Mouse (Mus musculus) activated CD4-positive, CD25-positive, alpha-beta regulatory T cell, adult 4 months (primary cell): ENCODE results near the gene Mrpl23. TPM values are rescaled to one million over a fixed set of nuclear protein-coding genes. Genes with fewer than 3 reads are reported as not detected.

ENCODE experiments used
- ATAC-seq: one replicate; pipeline ENCODE4 v1.8.0; 2017
- polyA plus RNA-seq, 2 experiments: library from polyadenylated mRNA; unstranded; fragments of 100-300 nt; shearing (Covaris generic); gene quantifications; one replicate each; pipeline ENCODE4 v1.2.1; 2017

Gene Mrpl23
- polyA plus RNA-seq, 2 experiments from 2014 or later, result 10.2 to 31.9 TPM

- no peak for ATAC-seq
These were observed 43.5 kb downstream of the Mrpl23 start for GRCm38 (mm10) chr7:142575971-142576370.

DNA sequence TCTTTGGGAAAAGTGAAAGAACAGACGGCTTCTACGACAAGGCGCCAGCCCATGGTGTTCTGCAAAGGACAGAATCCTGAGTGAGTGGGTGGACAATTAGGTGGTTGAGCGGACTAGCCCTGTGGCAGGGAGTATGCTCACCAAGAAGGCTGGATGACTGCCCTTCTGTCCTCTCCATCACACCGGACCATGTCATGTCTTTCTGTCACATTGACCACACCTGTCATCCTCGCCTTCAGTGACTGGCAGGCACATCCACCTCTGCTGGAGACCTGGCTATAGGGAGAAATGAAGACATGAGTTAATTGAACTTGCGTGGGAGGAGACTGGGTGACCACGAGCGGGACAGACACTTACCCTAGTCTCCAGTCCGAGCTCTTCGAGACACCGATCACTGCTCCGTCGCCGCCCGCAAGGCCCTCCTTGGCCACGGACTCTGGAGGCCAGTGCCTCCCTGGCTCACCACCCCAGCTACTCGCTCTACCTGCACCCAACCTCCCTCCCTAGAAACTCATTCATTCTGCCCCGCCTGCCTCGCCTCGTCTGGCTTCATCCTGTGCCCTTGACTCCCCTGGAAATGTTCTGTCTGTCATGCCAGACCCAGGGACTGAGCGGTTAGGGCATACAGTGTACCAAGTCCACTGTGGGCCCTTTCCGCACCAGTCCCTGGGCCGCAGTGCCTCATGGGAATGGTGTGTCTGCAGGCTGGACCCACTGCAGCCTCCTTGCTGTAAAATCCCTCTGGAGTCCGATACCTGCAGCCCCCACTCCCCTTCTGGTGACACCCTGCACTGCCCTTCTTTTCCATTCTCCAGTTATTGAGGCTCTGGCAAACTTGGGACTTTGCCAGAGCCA, 44.2 kb downstream of the Mrpl23 start:
- no peak for ATAC-seq

GRCm38 (mm10) chr7:142577806-142578423, 45.4 kb downstream of the Mrpl23 start:
- no peak for ATAC-seq

GRCm38 (mm10) chr7:142579069-142579468, 46.6 kb downstream of the Mrpl23 start:
- no peak for ATAC-seq

- no peak for ATAC-seq
These were observed 47.8 kb downstream of the Mrpl23 start for GRCm38 (mm10) chr7:142580121-142580879.

- no peak for ATAC-seq
These were observed 48.7 kb downstream of the Mrpl23 start for GRCm38 (mm10) chr7:142581186-142581585.

GRCm38 (mm10) chr7:142581656-142582228, 49.3 kb downstream of the Mrpl23 start:
- ATAC-seq, result no peak

DNA sequence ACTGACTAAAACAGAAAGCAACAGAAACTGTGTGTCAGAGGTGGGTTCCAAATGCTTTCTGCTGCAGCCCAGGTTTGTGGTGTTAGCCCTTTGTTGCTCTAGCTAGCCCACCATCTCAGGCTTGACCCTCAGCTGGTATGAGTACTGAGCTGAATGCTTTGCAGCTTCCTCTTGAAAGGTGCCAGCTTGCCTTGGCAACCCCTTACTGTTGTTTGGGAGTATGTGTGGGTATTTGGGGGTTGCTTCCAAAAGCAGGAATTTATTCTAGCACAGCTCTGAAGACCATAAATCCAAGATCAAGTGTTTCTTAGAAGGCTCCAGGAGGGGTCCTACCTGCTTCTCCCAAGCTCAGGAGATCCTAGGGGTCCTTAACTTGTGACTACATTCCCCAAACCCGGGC, 52.4 kb downstream of the Mrpl23 start:
- no peak for ATAC-seq

DNA sequence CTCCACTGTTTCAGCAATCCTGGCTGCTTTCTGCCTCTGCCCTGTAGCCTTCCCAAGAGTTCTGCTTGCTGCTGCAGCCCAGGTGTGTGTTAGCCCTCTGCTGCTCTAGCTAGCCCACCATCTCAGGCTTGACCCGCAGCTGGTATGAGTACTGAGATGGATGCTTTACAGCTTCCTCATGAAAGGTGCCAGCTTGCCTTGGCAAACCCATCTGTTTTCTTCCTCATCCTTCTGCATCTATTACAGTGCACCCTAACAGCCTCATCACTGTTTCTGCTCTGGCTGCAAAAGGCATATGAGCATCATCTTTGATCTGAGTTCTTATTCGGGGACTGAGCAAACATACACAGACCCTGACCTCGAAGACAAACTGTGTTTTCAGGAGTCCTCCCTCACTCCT, 53.4 kb downstream of the Mrpl23 start:
- no peak for ATAC-seq

GRCm38 (mm10) chr7:142588282-142588941, 55.9 kb downstream of the Mrpl23 start:
- ATAC-seq, result no peak

Other genes starting within 250 kb of the Mrpl23 start
- not detected for gene Krtap5-1, start 235.6 kb upstream of the Mrpl23 start, polyA plus RNA-seq
- gene Krtap5-4, start 229.1 kb upstream of the Mrpl23 start, polyA plus RNA-seq, result not detected
- gene Ifitm10, start 158.9 kb upstream of the Mrpl23 start, polyA plus RNA-seq, result 1 to 10 TPM; 1.9 to 2.5 TPM
- not detected for gene Gm49369, start 150.0 kb upstream of the Mrpl23 start, polyA plus RNA-seq
- gene Ctsd, start 144.6 kb upstream of the Mrpl23 start, polyA plus RNA-seq, result 100 to 1,000 TPM; 287 to 288 TPM
- gene Syt8, start 97.8 kb upstream of the Mrpl23 start, polyA plus RNA-seq, result not detected
- gene Tnni2, start 90.9 kb upstream of the Mrpl23 start, polyA plus RNA-seq, result not detected
- gene Lsp1, start 71.9 kb upstream of the Mrpl23 start, polyA plus RNA-seq, result 1,000 to 10,000 TPM; 1,487 to 1,560 TPM
- 1 to 10 TPM; 2.8 to 3.0 TPM for gene Tnnt3, start 33.9 kb upstream of the Mrpl23 start, polyA plus RNA-seq
- gene Igf2, start 134.1 kb downstream of the Mrpl23 start, polyA plus RNA-seq, result under 1 TPM in 1 of 2 experiments, not detected in 1; 0.24 TPM
- not detected for gene Gm49394, start 137.3 kb downstream of the Mrpl23 start, polyA plus RNA-seq
- gene Ins2, start 210.7 kb downstream of the Mrpl23 start, polyA plus RNA-seq, result not detected